Mouse (Mus musculus) myocyte (in vitro differentiated cells): ENCODE data around the gene Pex11g. TPM values are rescaled to one million over a fixed set of nuclear protein-coding genes. Genes with fewer than 3 reads are reported as not detected.

Experiments
- H3K27me3 ChIP-seq: one replicate; pipeline ENCODE4 v1.6.1; 2011; ENCODE audit not compliant: control insufficient read depth, insufficient read depth, insufficient read length
- H3K36me3 ChIP-seq: one replicate; pipeline ENCODE4 v1.6.1; 2011; ENCODE audit not compliant: control insufficient read depth, insufficient read depth
- H3K4me2 ChIP-seq: one replicate; pipeline ENCODE4 v1.6.1; 2011; ENCODE audit warnings: low read depth, control low read depth
- H3K4me3 ChIP-seq: one replicate; pipeline ENCODE4 v1.5.1; 2011; ENCODE audit warnings: mild to moderate bottlenecking, control low read depth, moderate library complexity
- H3K79me2 ChIP-seq: one replicate; pipeline ENCODE4 v1.6.1; 2011; ENCODE audit not compliant: control insufficient read depth, insufficient read depth
- H3ac ChIP-seq: one replicate; pipeline ENCODE4 v1.6.1; 2011; ENCODE audit not compliant: control insufficient read depth, insufficient read length
- CEBPB ChIP-seq: IDR thresholded peaks from 2 replicates; pipeline ENCODE4 v1.6.1; 2011; ENCODE audit warnings: mild to moderate bottlenecking, moderate library complexity; ENCODE audit not compliant: poor library complexity, insufficient read depth, severe bottlenecking
- E2F4 ChIP-seq: IDR thresholded peaks from one replicate; pipeline ENCODE4 v1.6.1; 2011; ENCODE audit warnings: mild to moderate bottlenecking, control low read depth, moderate library complexity; ENCODE audit not compliant: insufficient read depth
- MAX ChIP-seq: IDR thresholded peaks from one replicate; pipeline ENCODE4 v1.6.1; 2011; ENCODE audit warnings: low read depth, mild to moderate bottlenecking, control low read depth
- MYOD1 ChIP-seq, 3 experiments: IDR thresholded peaks; one replicate each; pipeline ENCODE4 v1.6.1; 2011; ENCODE audit warnings: control low read depth in 2 of 3, low read depth in 2 of 3, mild to moderate bottlenecking in 2 of 3, moderate library complexity in 1 of 3; ENCODE audit not compliant: insufficient read length in 2 of 3, control insufficient read depth in 1 of 3
- MYOG ChIP-seq, 3 experiments: IDR thresholded peaks; one replicate each; pipeline ENCODE4 v1.6.1; 2011; ENCODE audit warnings: control low read depth in 2 of 3, low read depth in 2 of 3, mild to moderate bottlenecking in 2 of 3; ENCODE audit not compliant: insufficient read length in 2 of 3, control insufficient read depth in 1 of 3, insufficient read depth in 1 of 3
- POLR2A ChIP-seq: IDR thresholded peaks from one replicate; pipeline ENCODE4 v1.6.1; 2011; ENCODE audit warnings: low read depth, mild to moderate bottlenecking, control low read depth, moderate library complexity; ENCODE audit not compliant: insufficient read length
- POLR2AphosphoS2 ChIP-seq: IDR thresholded peaks from one replicate; pipeline ENCODE4 v1.6.1; 2011; ENCODE audit warnings: low read depth, control low read depth; ENCODE audit not compliant: insufficient read length
- REST ChIP-seq: IDR thresholded peaks from one replicate; pipeline ENCODE4 v1.6.1; 2011; ENCODE audit warnings: mild to moderate bottlenecking, control low read depth, moderate library complexity; ENCODE audit not compliant: insufficient read depth, insufficient read length
- SRF ChIP-seq: IDR thresholded peaks from one replicate; pipeline ENCODE4 v1.6.1; 2011; ENCODE audit warnings: low read depth; ENCODE audit not compliant: control insufficient read depth, insufficient read length
- TCF12 ChIP-seq: IDR thresholded peaks from one replicate; pipeline ENCODE4 v1.6.1; 2011; ENCODE audit warnings: mild to moderate bottlenecking, control low read depth; ENCODE audit not compliant: poor library complexity, insufficient read depth, severe bottlenecking
- TCF3 ChIP-seq: IDR thresholded peaks from one replicate; pipeline ENCODE4 v1.6.1; 2011; ENCODE audit warnings: low read depth, control low read depth; ENCODE audit not compliant: insufficient read length
- USF1 ChIP-seq: IDR thresholded peaks from one replicate; pipeline ENCODE4 v1.6.1; 2011; ENCODE audit warnings: low read depth, mild to moderate bottlenecking, control low read depth, moderate library complexity
- polyA plus RNA-seq: library from polyadenylated mRNA; unstranded; fragments of >200 nt; fragmentation: generic; extraction: Trizol; gene quantifications from one replicate; pipeline ENCODE4 v1.2.1, GENCODE M21; 2012; ENCODE audit warnings: missing spikeins

Gene Pex11g
- polyA plus RNA-seq, 1 experiment: 5.5 TPM

- H3ac ChIP-seq: no peak overlapping the region
- TF ChIP-seq POLR2A (no peak), MYOD1 (IDR thresholded peaks at IDR 0.05; ENCODE audit: control insufficient read depth in 1 of 3, insufficient read length in 2 of 3, low read depth in 2 of 3) (peak in 1 of 3 experiments; percentile 47), MYOG (IDR thresholded peaks at IDR 0.05; ENCODE audit: control insufficient read depth in 1 of 3, insufficient read depth in 1 of 3, insufficient read length in 2 of 3, low read depth in 2 of 3) (peak in 1 of 3 experiments; percentile 21)
- H3K4me2 ChIP-seq: peak overlapping the region; percentile 47
- H3K4me3 ChIP-seq: no peak overlapping the region
- H3K27me3 ChIP-seq: no peaks in the 10 kb centered on the region
- H3K36me3 ChIP-seq: no peaks in the 10 kb centered on the region
- peaks cover 18% of the 10 kb centered on the region for H3K79me2 ChIP-seq
Measured at GRCm38 (mm10) chr8:3418101-3418500, 49.4 kb downstream of the Pex11g start.

GRCm38 (mm10) chr8:3417455-3417854, 50.0 kb downstream of the Pex11g start:
- no peak overlapping the region for H3K4me3 ChIP-seq
- no peak for TF ChIP-seq CEBPB
- no peak for TF ChIP-seq MAX
- no peak for TF ChIP-seq POLR2AphosphoS2
- no peak for TF ChIP-seq E2F4
- TF ChIP-seq POLR2A: no peak
- no peak for TF ChIP-seq USF1
- no peak for TF ChIP-seq REST
- TF ChIP-seq TCF3: no peak
- no peak for TF ChIP-seq MYOG (IDR thresholded peaks at IDR 0.05; ENCODE audit: control insufficient read depth in 1 of 3, insufficient read depth in 1 of 3, insufficient read length in 2 of 3, low read depth in 2 of 3)
- no peak for TF ChIP-seq MYOD1 (IDR thresholded peaks at IDR 0.05; ENCODE audit: control insufficient read depth in 1 of 3, insufficient read length in 2 of 3, low read depth in 2 of 3)
- TF ChIP-seq SRF: no peak
- TF ChIP-seq TCF12: no peak
- peaks cover 18% of the 10 kb centered on the region for H3K79me2 ChIP-seq
- peak overlapping the region; percentile 47 for H3K4me2 ChIP-seq
- no peaks in the 10 kb centered on the region for H3K27me3 ChIP-seq
- H3K36me3 ChIP-seq: no peaks in the 10 kb centered on the region
- no peak overlapping the region for H3ac ChIP-seq

- Histone ChIP-seq H3K79me2 (peaks cover 18% of the 10 kb centered on the region), H3K27me3 (no peaks in the 10 kb centered on the region), H3K4me3 (no peak overlapping the region), H3K36me3 (no peaks in the 10 kb centered on the region), H3K4me2 (no peak overlapping the region), H3ac (no peak overlapping the region)
- no peak for TF ChIP-seq CEBPB
- TF ChIP-seq SRF: no peak
- TF ChIP-seq POLR2A: no peak
- TF ChIP-seq USF1: no peak
- no peak for TF ChIP-seq TCF3
- no peak for TF ChIP-seq POLR2AphosphoS2
- no peak for TF ChIP-seq MYOG (IDR thresholded peaks at IDR 0.05; ENCODE audit: control insufficient read depth in 1 of 3, insufficient read depth in 1 of 3, insufficient read length in 2 of 3, low read depth in 2 of 3)
- no peak for TF ChIP-seq E2F4
- TF ChIP-seq TCF12: no peak
Measured at GRCm38 (mm10) chr8:3416846-3417245, 50.6 kb downstream of the Pex11g start.

GRCm38 (mm10) chr8:3415661-3416060, 51.8 kb downstream of the Pex11g start:
- H3K4me3 ChIP-seq: no peak overlapping the region
- no peak for TF ChIP-seq POLR2A
- peak overlapping the region; percentile 27 for H3K4me2 ChIP-seq
- H3ac ChIP-seq: no peak overlapping the region
- H3K79me2 ChIP-seq: peaks cover 14% of the 10 kb centered on the region
- H3K36me3 ChIP-seq: no peaks in the 10 kb centered on the region
- no peaks in the 10 kb centered on the region for H3K27me3 ChIP-seq

- TF ChIP-seq SRF: no peak
- no peak for TF ChIP-seq USF1
- TF ChIP-seq MAX: no peak
- no peak for TF ChIP-seq MYOD1 (IDR thresholded peaks at IDR 0.05; ENCODE audit: control insufficient read depth in 1 of 3, insufficient read length in 2 of 3, low read depth in 2 of 3)
- no peak for TF ChIP-seq TCF3
- no peak for TF ChIP-seq POLR2AphosphoS2
- TF ChIP-seq E2F4: no peak
- no peaks in the 10 kb centered on the region for H3K36me3 ChIP-seq
- H3K4me2 ChIP-seq: peak overlapping the region; percentile 27
- no peak overlapping the region for H3K4me3 ChIP-seq
- H3K79me2 ChIP-seq: peaks cover 14% of the 10 kb centered on the region
- no peaks in the 10 kb centered on the region for H3K27me3 ChIP-seq
- no peak overlapping the region for H3ac ChIP-seq
Measured at GRCm38 (mm10) chr8:3415259-3415658, 52.2 kb downstream of the Pex11g start.
